Mouse (Mus musculus) midbrain, embryonic 13.5 days (tissue): ENCODE measurements around the gene Sell. TPM values are rescaled to one million over a fixed set of nuclear protein-coding genes. Genes with fewer than 3 reads are reported as not detected.

Source experiments
- ATAC-seq: fragments of 200-750 bp; cut with Nextera tagmentation; 2 replicates; pipeline ENCODE4 v1.8.0; 2017; ENCODE audit warnings: mild to moderate bottlenecking, moderate TSS enrichment, moderate library complexity
- H3K27ac ChIP-seq: fragments of 300-500 bp; sonication (generic); 2 replicates; pipeline ENCODE4 v1.5.1; 2015; ENCODE audit warnings: inconsistent platforms, mild to moderate bottlenecking, moderate library complexity
- H3K27me3 ChIP-seq: fragments of 300-500 bp; sonication (generic); 2 replicates; pipeline ENCODE4 v1.6.1; 2015; ENCODE audit warnings: mild to moderate bottlenecking, inconsistent platforms
- H3K36me3 ChIP-seq: fragments of 300-500 bp; sonication (generic); 2 replicates; pipeline ENCODE4 v1.6.1; 2015; ENCODE audit warnings: mild to moderate bottlenecking, inconsistent platforms
- H3K4me1 ChIP-seq: fragments of 300-500 bp; sonication (generic); replicated peaks from 2 replicates; pipeline ENCODE4 v1.6.1; 2015; ENCODE audit warnings: inconsistent platforms
- H3K4me2 ChIP-seq: fragments of 300-500 bp; sonication (generic); replicated peaks from 2 replicates; pipeline ENCODE4 v1.6.1; 2015; ENCODE audit warnings: moderate library complexity, mild to moderate bottlenecking, inconsistent platforms
- H3K4me3 ChIP-seq: fragments of 300-500 bp; sonication (generic); replicated peaks from 2 replicates; pipeline ENCODE4 v1.5.1; 2015; ENCODE audit warnings: mild to moderate bottlenecking, inconsistent platforms
- H3K9ac ChIP-seq: fragments of 300-500 bp; sonication (generic); replicated peaks from 2 replicates; pipeline ENCODE4 v1.6.1; 2015; ENCODE audit warnings: mild to moderate bottlenecking, inconsistent platforms
- H3K9me3 ChIP-seq: fragments of 300-500 bp; sonication (generic); 2 replicates; pipeline ENCODE4 v1.6.1; 2016; ENCODE audit warnings: mild to moderate bottlenecking, inconsistent platforms
- WGBS: fragments of 180-500 bp; shearing (Covaris S2); methylation state at CpG from one replicate; pipeline ENCODE4 v1.1.7; 2015; 5-methylcytosine and 5-hydroxymethylcytosine counted together
- polyA plus RNA-seq: library from polyadenylated mRNA; unstranded; fragments of >200 nt; fragmentation: Nextera tagmentation; extraction: Ambion mirVana; gene quantifications from 2 replicates; pipeline ENCODE4 v1.2.1, GENCODE M21; 2015

The Sell gene
- polyA plus RNA-seq, 1 experiment from 2014 or later, result not detected

DNA sequence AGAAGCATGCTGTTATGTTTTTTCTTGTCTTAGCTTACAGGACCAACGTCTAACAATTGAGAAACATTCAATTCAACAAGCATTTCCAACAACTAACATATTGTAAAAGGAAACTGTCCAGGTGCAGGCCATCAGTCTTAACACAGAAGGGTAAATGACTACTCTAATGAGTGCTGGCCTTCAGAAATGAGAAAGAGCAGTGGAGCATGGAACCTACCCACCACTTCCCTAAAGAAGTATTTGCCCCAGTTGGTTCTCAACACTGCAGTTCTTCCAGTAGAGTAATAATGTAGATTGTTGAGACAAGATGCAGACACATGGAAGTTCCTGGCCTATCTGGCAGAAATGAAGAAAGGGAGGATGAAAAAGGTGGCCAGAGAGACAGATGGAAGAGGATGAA, 14.7 kb downstream of the Sell start:
- ATAC-seq, result no peak
- WGBS, result 71% methylated on average over 1 of the region's 1 CpGs
- Histone ChIP-seq H3K27me3 (no peaks in the 10 kb centered on the region), H3K4me3 (no peak overlapping the region), H3K4me1 (no peaks in the 10 kb centered on the region), H3K27ac (no peak overlapping the region), H3K4me2 (no peak overlapping the region), H3K9ac (no peak overlapping the region), H3K9me3 (no peaks in the 10 kb centered on the region), H3K36me3 (no peaks in the 10 kb centered on the region)

DNA sequence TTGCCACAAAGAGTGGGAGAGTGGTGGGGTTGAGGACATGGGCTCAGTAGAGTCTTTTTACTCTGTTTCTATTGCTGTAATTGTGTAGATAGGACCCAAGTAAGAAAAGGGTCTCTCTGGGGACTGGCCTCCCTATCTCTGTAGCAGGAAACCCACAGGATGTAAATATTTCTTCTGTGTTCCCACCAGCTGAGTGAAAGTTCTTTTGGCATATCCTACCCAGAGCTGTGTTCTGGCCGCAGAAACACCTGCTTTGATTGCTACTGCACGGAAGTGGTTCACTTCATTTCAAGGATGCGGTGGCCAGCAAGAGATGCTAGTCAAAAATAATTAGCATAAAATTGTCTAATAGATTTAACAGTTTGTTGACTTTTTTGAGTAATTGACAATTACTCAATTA, 15.2 kb downstream of the Sell start:
- WGBS, result 91% methylated on average over 3 of the region's 3 CpGs
- no peak for ATAC-seq
- no peaks in the 10 kb centered on the region for H3K9me3 ChIP-seq
- no peak overlapping the region for H3K27ac ChIP-seq
- no peaks in the 10 kb centered on the region for H3K36me3 ChIP-seq
- no peak overlapping the region for H3K9ac ChIP-seq
- no peak overlapping the region for H3K4me2 ChIP-seq
- H3K27me3 ChIP-seq, result no peaks in the 10 kb centered on the region
- no peaks in the 10 kb centered on the region for H3K4me1 ChIP-seq
- no peak overlapping the region for H3K4me3 ChIP-seq

DNA sequence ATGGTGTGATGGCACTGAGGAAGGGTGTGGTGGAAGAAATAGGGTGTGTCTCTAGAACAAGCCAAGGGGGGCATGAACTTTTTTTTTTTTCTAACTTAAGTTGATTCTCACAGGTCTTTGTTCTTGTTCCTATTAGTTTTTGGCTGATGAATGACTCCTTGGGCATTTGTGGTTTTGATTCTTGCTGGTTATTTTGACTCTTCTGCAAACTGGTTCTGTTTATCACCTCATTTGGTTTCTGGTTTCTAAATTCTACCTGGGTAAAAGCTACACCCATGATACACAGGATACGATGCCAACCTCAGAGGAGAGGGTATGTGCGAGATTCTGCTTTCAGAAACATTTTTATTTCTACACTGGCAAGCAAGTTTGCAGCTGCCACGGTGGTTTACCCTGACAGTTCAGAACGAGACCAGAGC, 16.6 kb downstream of the Sell start:
- 87% methylated on average over 4 of the region's 4 CpGs for WGBS
- Histone ChIP-seq H3K9me3 (no peaks in the 10 kb centered on the region), H3K4me2 (no peak overlapping the region), H3K4me1 (no peaks in the 10 kb centered on the region), H3K4me3 (no peak overlapping the region), H3K9ac (no peak overlapping the region), H3K27me3 (no peaks in the 10 kb centered on the region), H3K27ac (no peak overlapping the region), H3K36me3 (no peaks in the 10 kb centered on the region)
- no peak for ATAC-seq

DNA sequence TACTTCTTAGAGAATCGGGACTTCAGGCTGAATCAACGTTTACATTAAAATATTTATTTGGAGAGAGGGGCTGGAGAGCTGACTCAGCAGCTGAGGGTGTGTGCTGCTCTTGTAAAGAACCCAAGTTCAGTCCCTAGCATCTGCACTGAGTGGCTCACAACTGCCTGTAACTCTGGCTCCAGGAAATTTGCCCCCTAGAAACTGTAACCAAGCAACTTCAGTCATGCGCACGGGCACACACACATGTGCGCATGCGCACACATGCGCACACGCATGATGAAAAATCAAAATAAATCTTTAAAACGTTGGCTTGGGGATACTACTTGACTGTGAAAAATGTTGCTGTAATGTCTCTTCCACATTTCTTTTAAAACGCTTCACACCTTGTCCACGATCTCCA, 17.3 kb downstream of the Sell start:
- H3K9ac ChIP-seq, result no peak overlapping the region
- no peak overlapping the region for H3K4me3 ChIP-seq
- H3K9me3 ChIP-seq, result no peaks in the 10 kb centered on the region
- no peak for ATAC-seq
- H3K4me1 ChIP-seq, result no peaks in the 10 kb centered on the region
- WGBS, result 88% methylated on average over 11 of the region's 11 CpGs
- H3K27ac ChIP-seq, result no peak overlapping the region
- H3K36me3 ChIP-seq, result no peaks in the 10 kb centered on the region
- no peaks in the 10 kb centered on the region for H3K27me3 ChIP-seq
- H3K4me2 ChIP-seq, result no peak overlapping the region

DNA sequence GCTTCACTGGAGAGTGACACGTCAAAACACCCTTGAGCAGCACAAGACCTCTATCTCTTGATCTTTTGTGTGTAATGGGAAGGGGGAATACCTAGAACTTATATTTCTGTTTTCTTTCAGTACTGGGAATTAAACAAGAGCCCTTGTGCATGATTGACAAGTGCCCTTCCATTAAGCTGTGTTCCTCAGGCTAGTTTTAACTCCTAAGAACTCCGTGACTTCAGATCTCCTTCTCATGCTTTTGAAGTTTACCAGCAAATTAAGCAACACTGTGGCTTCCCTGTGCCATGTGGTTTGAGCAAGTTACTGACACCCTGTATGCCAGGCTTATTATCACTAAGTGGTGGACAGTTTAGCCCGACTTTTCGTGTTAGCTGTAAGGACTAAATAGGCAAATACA, 21.3 kb downstream of the Sell start:
- Histone ChIP-seq H3K4me3 (no peak overlapping the region), H3K9ac (no peak overlapping the region), H3K4me2 (no peak overlapping the region), H3K4me1 (no peaks in the 10 kb centered on the region), H3K27me3 (no peaks in the 10 kb centered on the region), H3K9me3 (no peaks in the 10 kb centered on the region), H3K36me3 (no peaks in the 10 kb centered on the region), H3K27ac (no peak overlapping the region)
- 93% methylated on average over 4 of the region's 4 CpGs for WGBS
- ATAC-seq, result no peak

DNA sequence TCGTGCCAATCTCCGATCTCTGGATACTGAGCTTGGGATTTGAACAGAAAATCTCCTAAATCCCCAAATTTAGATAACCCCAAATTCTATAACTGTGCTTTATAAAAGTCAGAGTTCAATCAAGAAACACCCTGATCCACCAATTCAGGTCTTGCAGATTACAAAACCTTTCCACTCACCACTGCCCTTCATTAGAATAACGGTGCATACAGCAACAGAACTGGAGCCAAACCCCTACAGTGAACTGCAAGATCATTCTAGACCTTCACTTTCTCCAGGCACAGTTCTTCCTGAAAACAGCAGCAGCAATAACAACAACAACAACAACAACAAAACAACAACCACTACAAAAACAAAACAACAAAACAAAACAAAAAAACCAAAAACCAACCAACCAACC, 25.0 kb downstream of the Sell start:
- Histone ChIP-seq H3K9ac (no peak overlapping the region), H3K4me3 (no peak overlapping the region), H3K4me1 (no peaks in the 10 kb centered on the region), H3K4me2 (no peak overlapping the region), H3K36me3 (no peaks in the 10 kb centered on the region), H3K27ac (no peak overlapping the region), H3K27me3 (no peaks in the 10 kb centered on the region), H3K9me3 (no peaks in the 10 kb centered on the region)
- ATAC-seq, result no peak
- WGBS, result 89% methylated on average over 3 of the region's 3 CpGs

DNA sequence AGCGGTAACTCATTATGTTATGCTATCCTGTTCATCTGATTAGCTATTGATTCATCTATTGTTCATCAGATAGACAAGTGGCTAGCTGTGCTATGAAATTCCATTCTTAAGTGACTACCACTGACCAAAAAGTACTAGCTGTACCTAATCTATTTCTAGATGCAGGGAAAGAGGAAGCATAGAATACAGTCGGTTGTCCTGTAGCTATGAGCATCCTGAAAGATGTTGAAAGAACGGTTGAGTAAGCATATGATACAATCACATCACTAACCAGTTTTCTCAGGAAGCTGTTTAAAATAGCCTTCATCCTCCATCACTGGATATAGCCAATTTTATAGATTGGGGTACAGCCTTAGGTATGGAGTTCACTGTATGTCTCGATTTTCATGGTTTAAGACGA, 26.1 kb downstream of the Sell start:
- Histone ChIP-seq H3K9me3 (no peaks in the 10 kb centered on the region), H3K27ac (no peak overlapping the region), H3K4me1 (no peaks in the 10 kb centered on the region), H3K27me3 (no peaks in the 10 kb centered on the region), H3K4me3 (no peak overlapping the region), H3K9ac (no peak overlapping the region), H3K36me3 (no peaks in the 10 kb centered on the region), H3K4me2 (no peak overlapping the region)
- 96% methylated on average over 5 of the region's 5 CpGs for WGBS
- no peak for ATAC-seq

DNA sequence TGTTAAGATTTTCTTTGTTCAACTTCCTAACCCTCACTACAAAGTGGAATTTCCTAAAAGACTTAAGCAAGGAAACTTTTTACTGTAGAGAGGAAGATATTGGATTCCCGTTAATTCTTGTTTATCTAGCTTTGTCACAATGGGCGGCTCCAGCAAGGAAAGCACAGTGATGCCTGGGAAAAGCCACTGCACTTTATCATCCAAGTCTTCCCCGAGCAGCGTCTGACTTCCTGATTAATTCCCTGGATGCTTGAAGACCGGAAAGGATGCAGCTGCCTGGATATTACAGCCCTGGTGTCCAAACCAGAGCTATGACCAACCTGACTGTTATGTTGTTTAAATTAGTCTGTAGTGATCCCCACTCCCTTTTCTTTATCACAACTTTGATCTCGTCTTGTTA, 35.0 kb downstream of the Sell start:
- H3K4me3 ChIP-seq, result no peak overlapping the region
- 78% methylated on average over 6 of the region's 6 CpGs for WGBS
- no peak overlapping the region for H3K27ac ChIP-seq
- H3K9me3 ChIP-seq, result no peaks in the 10 kb centered on the region
- no peak for ATAC-seq
- H3K4me1 ChIP-seq, result no peaks in the 10 kb centered on the region
- H3K27me3 ChIP-seq, result no peaks in the 10 kb centered on the region
- no peak overlapping the region for H3K4me2 ChIP-seq
- H3K36me3 ChIP-seq, result no peaks in the 10 kb centered on the region
- H3K9ac ChIP-seq, result no peak overlapping the region

DNA sequence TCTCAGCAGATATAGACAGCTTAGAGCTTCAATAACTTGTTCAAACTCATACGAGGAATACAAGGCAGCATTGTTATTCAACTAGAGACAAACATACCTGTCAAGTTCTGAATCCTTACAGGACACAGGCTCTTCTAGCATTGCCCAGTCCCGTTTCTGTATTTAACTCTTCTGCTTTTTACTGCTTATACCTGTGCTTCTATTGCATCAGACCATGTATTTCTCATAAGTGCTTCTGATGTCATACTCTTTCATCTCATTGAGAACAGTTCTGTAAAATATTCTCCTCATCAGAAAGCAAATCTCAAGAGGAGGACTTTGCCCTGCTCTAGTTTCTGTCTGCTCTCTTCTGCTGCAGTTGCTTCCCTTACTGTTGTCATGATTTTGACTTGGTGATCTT, 36.1 kb downstream of the Sell start:
- H3K27me3 ChIP-seq, result no peaks in the 10 kb centered on the region
- no peak overlapping the region for H3K4me2 ChIP-seq
- no peaks in the 10 kb centered on the region for H3K9me3 ChIP-seq
- no peaks in the 10 kb centered on the region for H3K36me3 ChIP-seq
- no peaks in the 10 kb centered on the region for H3K4me1 ChIP-seq
- no peak overlapping the region for H3K4me3 ChIP-seq
- ATAC-seq, result no peak
- no peak overlapping the region for H3K27ac ChIP-seq
- H3K9ac ChIP-seq, result no peak overlapping the region
- WGBS, result 85% methylated on average over 2 of the region's 2 CpGs

DNA sequence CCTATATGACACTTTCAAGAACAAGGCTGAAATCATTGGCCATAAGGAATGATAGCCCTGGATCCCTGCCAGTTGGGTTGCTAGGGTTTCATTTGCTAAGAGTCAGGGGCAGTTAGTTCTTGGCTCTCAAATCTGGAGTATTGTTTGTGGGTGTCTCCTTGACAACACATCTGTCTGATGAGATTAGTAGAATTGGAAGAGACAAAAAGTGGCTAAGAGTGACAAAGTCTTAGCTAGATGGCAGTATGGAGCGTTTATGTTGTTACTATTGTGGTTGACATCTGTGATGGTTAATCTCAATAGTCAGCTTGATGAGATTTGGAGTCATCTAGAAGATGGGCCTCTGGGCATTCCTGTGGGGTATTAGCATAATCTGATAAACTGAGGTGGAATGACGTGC, 36.6 kb downstream of the Sell start:
- H3K4me1 ChIP-seq, result no peaks in the 10 kb centered on the region
- H3K9me3 ChIP-seq, result no peaks in the 10 kb centered on the region
- WGBS, result 65% methylated on average over 2 of the region's 2 CpGs
- H3K9ac ChIP-seq, result no peak overlapping the region
- no peak overlapping the region for H3K4me2 ChIP-seq
- no peaks in the 10 kb centered on the region for H3K36me3 ChIP-seq
- ATAC-seq, result no peak
- H3K27ac ChIP-seq, result no peak overlapping the region
- no peaks in the 10 kb centered on the region for H3K27me3 ChIP-seq
- no peak overlapping the region for H3K4me3 ChIP-seq

DNA sequence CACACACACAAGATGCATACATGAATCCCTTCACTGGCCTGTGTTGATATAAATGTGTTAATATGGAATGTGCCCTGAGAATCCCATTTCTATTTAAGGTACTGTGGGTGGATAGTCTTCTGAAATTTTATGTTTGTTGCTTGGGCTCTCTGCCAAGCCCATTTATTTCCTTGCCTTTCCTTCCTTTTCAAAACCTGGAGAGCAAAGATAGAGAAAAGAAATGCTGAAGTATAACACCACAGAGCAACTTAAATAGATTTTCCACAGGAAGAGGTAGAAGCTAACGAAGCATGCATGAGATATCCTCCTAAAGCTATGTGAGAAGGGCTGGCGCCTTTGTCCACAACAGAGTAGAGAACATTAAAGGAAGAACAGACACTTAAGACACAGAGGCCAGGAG, 48.0 kb downstream of the Sell start:
- ATAC-seq, result no peak
- Histone ChIP-seq H3K27ac (no peak overlapping the region), H3K9me3 (no peaks in the 10 kb centered on the region), H3K36me3 (no peaks in the 10 kb centered on the region), H3K4me3 (no peak overlapping the region), H3K4me1 (no peaks in the 10 kb centered on the region), H3K9ac (no peak overlapping the region), H3K27me3 (no peaks in the 10 kb centered on the region), H3K4me2 (no peak overlapping the region)
- 95% methylated on average over 2 of the region's 2 CpGs for WGBS

DNA sequence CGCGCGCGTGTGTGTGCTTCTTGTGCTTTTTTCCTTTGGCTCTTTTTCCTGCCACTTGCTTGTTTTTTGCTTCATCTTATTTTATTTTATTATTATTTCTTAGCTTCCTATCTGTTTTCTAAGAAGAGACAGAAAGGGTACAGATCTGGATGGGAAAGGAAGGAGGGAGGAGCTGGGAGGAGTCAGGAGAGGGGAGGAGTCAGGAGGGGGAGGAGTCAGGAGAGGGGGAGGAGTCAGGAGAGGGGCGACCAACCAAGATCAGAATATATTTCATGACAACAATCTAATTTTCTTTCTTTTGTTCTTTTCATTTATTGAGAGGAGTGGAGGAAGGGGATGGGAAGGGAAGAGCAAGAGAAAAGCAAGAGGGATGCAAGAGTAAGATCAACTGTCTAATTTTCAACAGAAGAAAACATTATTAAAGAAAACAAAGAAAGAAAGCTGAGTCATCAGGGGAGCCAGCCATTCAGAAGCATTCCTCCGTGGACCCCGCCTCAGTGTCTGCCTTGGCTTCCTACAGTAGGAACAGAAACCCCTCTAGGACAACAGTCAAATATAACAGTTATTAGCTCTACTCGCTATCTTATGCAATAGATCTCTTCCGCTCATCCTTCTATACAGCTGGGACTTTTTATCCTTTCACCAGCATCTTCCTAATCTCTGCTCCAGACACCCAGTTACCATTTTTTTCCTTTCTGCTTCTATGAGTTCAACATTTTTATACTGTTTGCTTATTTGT, 49.0 kb downstream of the Sell start:
- Histone ChIP-seq H3K27me3 (no peaks in the 10 kb centered on the region), H3K27ac (no peak overlapping the region), H3K9ac (no peak overlapping the region), H3K4me3 (no peak overlapping the region), H3K4me1 (no peaks in the 10 kb centered on the region), H3K9me3 (no peaks in the 10 kb centered on the region), H3K36me3 (no peaks in the 10 kb centered on the region), H3K4me2 (no peak overlapping the region)
- no peak for ATAC-seq
- 91% methylated on average over 9 of the region's 9 CpGs for WGBS

DNA sequence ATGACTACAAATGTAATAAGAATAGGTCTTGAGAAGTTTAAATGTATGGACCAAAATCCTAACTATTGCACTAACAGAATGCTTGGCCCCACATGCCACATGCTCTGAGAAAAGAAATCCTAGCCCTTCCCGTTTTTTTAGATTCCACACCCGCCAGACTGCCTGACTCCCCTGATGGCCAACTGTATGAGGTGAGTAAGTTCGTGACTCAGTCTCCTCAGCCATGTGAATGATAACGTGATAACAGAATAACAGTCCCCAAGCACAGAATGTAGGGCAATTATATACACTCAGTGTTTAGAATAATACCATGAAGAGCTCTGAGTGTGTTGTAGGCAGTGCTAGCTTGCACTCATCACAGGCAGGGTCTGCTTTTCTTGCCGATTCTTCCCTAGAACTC, 52.5 kb downstream of the Sell start:
- ATAC-seq, result no peak
- Histone ChIP-seq H3K27me3 (no peaks in the 10 kb centered on the region), H3K4me3 (no peak overlapping the region), H3K27ac (no peak overlapping the region), H3K4me1 (no peaks in the 10 kb centered on the region), H3K36me3 (no peaks in the 10 kb centered on the region), H3K9me3 (no peaks in the 10 kb centered on the region), H3K4me2 (no peak overlapping the region), H3K9ac (no peak overlapping the region)
- 90% methylated on average over 5 of the region's 5 CpGs for WGBS
